Mouse (Mus musculus) T-helper 17 cell (primary cell): ENCODE measurements around the gene Ddx55.
"Not testable (repeated sequence)": the region's sequence is repeated elsewhere in the genome, so short reads cannot be mapped to it uniquely, and the experiment has no call there.

Experiments
- in situ Hi-C, 2 experiments: fragments of 300-600 bp; cut with MboI, MseI; formaldehyde crosslinking; loops; 1 replicate in 1 of 2; 2 replicates in 1 of 2; pipeline ENCODE4 v1.15.1; 2025; ENCODE audit warnings: high pct_unique_total_duplicates in 2 of 2

Gene Ddx55

GRCm38 (mm10) chr5:124536776-124537175 is 15.9 kb upstream of the Ddx55 start:
- in situ Hi-C loops = loop anchor here in 1 of 2 experiments (5.0 to 10.0 kb wide), 2 partner anchors 39 to 102 kb away; partner anchors contain the start of gene Kmt5a

- in situ Hi-C loops = loop anchor here in 1 of 2 experiments (5.0 to 10.0 kb wide), 2 partner anchors 42 to 104 kb away; partner anchors contain the start of gene Kmt5a
Measured at GRCm38 (mm10) chr5:124538813-124539792, 13.6 kb upstream of the Ddx55 start.

GRCm38 (mm10) chr5:124539905-124540304 is 12.8 kb upstream of the Ddx55 start:
- in situ Hi-C loops = loop anchor here (5.0 to 10.0 kb wide), 4 partner anchors 43 to 185 kb away; partner anchors contain the start of genes Kmt5a (in 1 of the 2) and Sbno1 (in 1 of the 2)

GRCm38 (mm10) chr5:124540383-124540786 is 12.3 kb upstream of the Ddx55 start, which contains the start of gene Tmed2:
Tmed2 (plus strand) TSS chr5:124540695.
- in situ Hi-C loops = loop anchor here in 1 of 2 experiments (5.0 to 10.0 kb wide), 2 partner anchors 113 to 186 kb away; partner anchors contain the start of gene Sbno1

GRCm38 (mm10) chr5:124540905-124541601 is 11.6 kb upstream of the Ddx55 start:
- in situ Hi-C loops = loop anchor here in 1 of 2 experiments (5.0 to 10.0 kb wide), 2 partner anchors 114 to 186 kb away; partner anchors contain the start of gene Sbno1

GRCm38 (mm10) chr5:124541602-124541973 is 11.1 kb upstream of the Ddx55 start:
- in situ Hi-C loops = loop anchor here in 1 of 2 experiments (5.0 to 10.0 kb wide), 2 partner anchors 114 to 187 kb away; partner anchors contain the start of gene Sbno1

GRCm38 (mm10) chr5:124550737-124551136 is 1.9 kb upstream of the Ddx55 start:
- in situ Hi-C loops = not testable (repeated sequence)

- in situ Hi-C loops = not testable (repeated sequence)
Measured at GRCm38 (mm10) chr5:124551349-124552093, 1.1 kb upstream of the Ddx55 start.

- in situ Hi-C loops = no loop called here
Measured at GRCm38 (mm10) chr5:124552094-124552472, 581 bp upstream of the Ddx55 start.

- in situ Hi-C loops = no loop called here
Measured at GRCm38 (mm10) chr5:124553607-124554006, 943 bp downstream of the Ddx55 start.

GRCm38 (mm10) chr5:124555145-124555544 is 2.5 kb downstream of the Ddx55 start:
- in situ Hi-C loops = no loop called here

GRCm38 (mm10) chr5:124571068-124571467 is 18.4 kb downstream of the Ddx55 start:
- in situ Hi-C loops = no loop called here

- in situ Hi-C loops = no loop called here
Measured at GRCm38 (mm10) chr5:124575467-124575866, 22.8 kb downstream of the Ddx55 start.

GRCm38 (mm10) chr5:124578633-124579317 is 26.1 kb downstream of the Ddx55 start, which contains the start of the genes Eif2b1 and Gtf2h3:
Eif2b1 (minus strand) TSS chr5:124579131.
Gtf2h3 (plus strand) TSS chr5:124579140.
- in situ Hi-C loops = no loop called here

GRCm38 (mm10) chr5:124582515-124582914 is 29.9 kb downstream of the Ddx55 start:
- in situ Hi-C loops = no loop called here

- in situ Hi-C loops = loop anchor here in 1 of 2 experiments (10.0 kb wide), 1 partner anchor 622 kb away; no protein-coding TSS in a partner anchor
Measured at GRCm38 (mm10) chr5:124592768-124593167, 40.1 kb downstream of the Ddx55 start.

GRCm38 (mm10) chr5:124598224-124599174 is 45.8 kb downstream of the Ddx55 start:
- in situ Hi-C loops = loop anchor here in 1 of 2 experiments (10.0 kb wide), 1 partner anchor 616 kb away; no protein-coding TSS in a partner anchor

GRCm38 (mm10) chr5:124599726-124600125 is 47.1 kb downstream of the Ddx55 start:
- in situ Hi-C loops = loop anchor here (5.0 to 10.0 kb wide), 4 partner anchors 148 to 615 kb away; partner anchors contain the start of genes Ccdc92 (in 1 of the 2) and Zfp664 (in 1 of the 2)

GRCm38 (mm10) chr5:124602349-124602748 is 49.7 kb downstream of the Ddx55 start:
- in situ Hi-C loops = loop anchor here (5.0 to 10.0 kb wide), 3 partner anchors 145 to 272 kb away; partner anchors contain the start of genes Ccdc92 (in 1 of the 2) and Zfp664 (in 1 of the 2)
